Mouse (Mus musculus) NIH3T3 (cell line): ENCODE measurements around the gene Gp9.
A peak's percentile ranks its signal among the peaks of the same experiment; 100 is the strongest.

Source experiments
- DNase-seq: peaks from one replicate; pipeline ENCODE4 v3.0.0-alpha.2; 2012; ENCODE audit warnings: low read depth

Gp9 gene

GRCm38 (mm10) chr6:87809651-87810161, 31.8 kb downstream of the Gp9 start:
- DNase-seq: no peak

DNA sequence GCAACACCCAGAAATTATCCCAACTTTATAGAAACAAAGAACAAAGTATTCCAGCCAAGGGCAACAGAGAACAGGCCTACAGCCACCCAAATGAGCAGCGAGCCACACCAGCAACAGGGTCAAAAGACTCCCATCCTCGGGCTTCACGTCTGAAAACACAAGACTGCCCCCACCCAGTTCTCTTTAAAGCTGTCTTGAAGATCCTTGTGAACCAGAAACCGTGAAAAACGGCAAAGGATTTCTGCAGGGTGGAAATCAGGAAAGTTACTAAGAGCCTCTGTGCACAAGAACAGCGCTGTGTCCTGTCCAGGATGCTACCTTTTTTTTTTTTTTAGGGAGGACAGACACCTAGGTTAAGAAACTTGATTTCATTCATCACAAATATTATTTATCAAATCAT, 32.4 kb downstream of the Gp9 start:
- no peak for DNase-seq

- peak; percentile 73 for DNase-seq
Measured at GRCm38 (mm10) chr6:87810713-87811669, 33.1 kb downstream of the Gp9 start.

- DNase-seq: peak; percentile 96
Measured at GRCm38 (mm10) chr6:87811675-87812338, 33.9 kb downstream of the Gp9 start, which contains the start of gene Rab43. TSS of gene Rab43 (minus strand) at chr6:87812164.

GRCm38 (mm10) chr6:87812656-87813055, 34.8 kb downstream of the Gp9 start:
- peak; percentile 35 for DNase-seq

- no peak for DNase-seq
Measured at GRCm38 (mm10) chr6:87814486-87814885, 36.6 kb downstream of the Gp9 start.

- DNase-seq: no peak
Measured at GRCm38 (mm10) chr6:87820366-87820765, 42.5 kb downstream of the Gp9 start.
